Mouse (Mus musculus) spleen, postnatal 14 days (tissue): ENCODE measurements around the gene Hdgf.
"Not testable (repeated sequence)": the region's sequence is repeated elsewhere in the genome, so short reads cannot be mapped to it uniquely, and the experiment has no call there.

Source experiments
- DNase-seq, 2 experiments: peaks; one replicate each; pipeline ENCODE4 v3.0.0; 2021 to 2022; ENCODE audit warnings: low spot score in 2 of 2

Hdgf gene

DNA sequence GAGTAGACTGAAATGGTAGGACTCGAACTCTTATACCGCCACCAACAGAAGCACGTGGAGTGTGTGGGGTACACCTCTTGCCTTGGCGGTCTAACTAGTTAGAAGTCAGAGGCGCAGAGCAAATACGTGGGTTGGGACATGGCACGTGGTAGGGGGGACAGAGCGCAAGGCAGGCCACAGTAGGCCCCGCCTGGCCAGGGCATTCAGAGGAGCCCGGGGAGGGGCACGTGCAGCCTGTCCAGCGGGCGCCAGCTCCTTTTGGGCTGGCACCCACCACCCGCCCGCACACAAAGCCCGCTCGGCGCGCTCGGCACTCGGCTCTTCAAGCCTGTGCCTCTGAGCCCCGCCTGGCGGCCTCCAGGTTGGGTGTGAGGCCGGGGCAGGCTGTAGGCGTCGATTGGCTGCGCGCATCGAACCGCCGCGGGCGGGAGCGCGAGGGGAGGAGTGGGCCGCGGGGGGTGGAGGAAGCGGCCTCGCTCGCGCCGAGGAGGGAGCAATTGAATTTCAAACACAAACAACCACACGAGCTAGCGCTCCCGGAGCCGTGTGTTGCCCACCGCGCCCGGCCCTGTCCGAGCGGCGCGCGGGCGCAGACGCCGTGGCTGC lies at the start of gene Hdgf:
Gene Hdgf, plus strand, starts transcription at position 442 of the 606 bp plus-strand sequence.
- peak; percentile 86 to 91 for DNase-seq

DNA sequence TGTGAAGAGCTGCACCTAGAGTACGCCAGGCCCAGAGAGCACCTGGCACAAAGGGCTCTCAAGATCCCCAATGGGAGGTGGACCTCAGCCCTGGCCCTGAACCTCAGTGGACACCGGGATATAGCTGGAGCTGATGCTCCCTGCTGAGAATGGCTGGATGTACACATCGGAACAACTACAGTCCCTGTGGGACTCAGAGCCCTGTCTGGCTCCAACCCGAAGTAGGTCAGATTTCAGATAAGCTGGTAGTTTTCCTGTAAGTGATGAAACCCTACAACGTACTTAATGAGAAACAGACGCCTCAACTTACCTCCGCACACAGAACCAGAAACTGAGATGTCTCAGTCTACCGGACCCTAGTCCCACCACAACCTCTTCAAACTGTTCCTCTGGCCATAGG lies 48.5 kb upstream of the Hdgf start:
- DNase-seq, result no peak

DNA sequence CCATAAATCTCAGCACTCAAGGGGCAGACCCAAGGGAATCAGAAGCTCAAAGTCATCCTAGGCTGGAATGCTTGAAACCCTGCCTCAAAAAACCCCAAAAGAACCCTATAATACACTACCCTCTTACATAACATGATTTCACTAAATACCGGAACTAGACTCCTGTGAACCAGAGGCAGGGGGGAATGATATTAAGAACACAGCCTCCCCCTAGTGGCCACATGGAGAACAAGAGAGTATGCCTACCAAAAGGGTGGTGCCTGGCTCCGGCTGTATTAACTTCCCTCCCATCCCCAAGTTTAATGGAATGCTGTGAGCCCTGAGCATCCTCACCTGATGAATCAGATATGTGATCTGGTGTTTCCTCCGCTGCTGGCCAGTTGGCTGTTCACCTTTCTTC lies 46.3 kb upstream of the Hdgf start:
- peak in 1 of 2 experiments; percentile 29 for DNase-seq

DNA sequence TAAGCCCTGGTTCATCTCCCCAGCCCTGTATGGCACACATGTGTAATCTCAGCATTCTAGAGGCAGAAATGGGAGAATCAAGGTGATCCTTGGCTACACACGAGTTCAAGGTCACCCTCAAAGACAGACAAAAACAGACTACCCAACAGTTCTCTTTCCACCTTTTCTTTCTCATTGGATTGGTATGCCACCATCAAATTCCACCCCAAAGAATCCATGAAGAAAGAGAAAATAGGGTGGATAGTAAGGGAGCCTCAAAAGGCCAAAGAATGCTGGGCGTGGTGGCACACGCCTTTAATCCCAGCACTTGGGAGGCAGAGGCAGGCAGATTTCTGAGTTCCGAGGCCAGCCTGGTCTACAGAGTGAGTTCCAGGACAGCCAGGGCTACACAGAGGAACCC lies 42.0 kb upstream of the Hdgf start:
- not testable (repeated sequence) for DNase-seq

DNA sequence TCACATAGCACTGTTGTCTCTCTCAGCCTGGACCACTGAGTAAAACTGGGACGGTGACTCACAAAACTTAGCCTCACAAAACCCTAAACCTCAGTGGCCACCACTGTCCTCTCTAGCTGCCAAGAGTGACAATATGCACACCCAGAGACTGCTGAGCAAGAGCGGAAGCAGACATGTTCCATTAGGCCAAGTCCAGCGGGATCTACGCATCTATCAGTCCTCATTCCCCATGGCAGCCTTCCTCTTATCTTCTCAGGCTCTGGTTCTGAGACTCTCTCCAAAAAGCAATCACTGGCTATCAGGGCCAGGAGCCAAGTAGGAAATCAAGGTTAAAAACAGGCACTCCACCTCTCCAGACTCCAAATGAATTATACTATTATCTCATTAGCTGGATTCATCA lies 28.4 kb upstream of the Hdgf start:
- DNase-seq, result no peak

DNA sequence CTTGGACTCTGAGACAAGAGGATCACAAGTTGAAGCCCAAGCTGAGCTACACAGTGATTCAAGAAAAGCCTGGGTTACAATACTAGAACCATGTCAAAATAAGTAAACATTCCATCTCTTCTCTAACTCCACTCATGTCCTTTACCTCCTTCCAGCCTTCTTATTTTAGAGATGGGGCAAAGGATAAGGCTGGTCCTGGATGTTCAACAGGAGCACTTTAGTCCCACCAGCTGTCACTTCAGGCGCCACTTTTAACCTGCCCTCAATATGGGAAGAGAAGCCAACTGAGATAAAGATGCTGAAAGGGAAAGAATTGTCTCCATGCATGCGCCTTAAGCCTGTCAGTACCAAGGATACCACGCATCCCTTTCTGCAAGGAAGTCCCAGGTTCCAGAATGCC lies 21.8 kb upstream of the Hdgf start:
- no peak for DNase-seq

DNA sequence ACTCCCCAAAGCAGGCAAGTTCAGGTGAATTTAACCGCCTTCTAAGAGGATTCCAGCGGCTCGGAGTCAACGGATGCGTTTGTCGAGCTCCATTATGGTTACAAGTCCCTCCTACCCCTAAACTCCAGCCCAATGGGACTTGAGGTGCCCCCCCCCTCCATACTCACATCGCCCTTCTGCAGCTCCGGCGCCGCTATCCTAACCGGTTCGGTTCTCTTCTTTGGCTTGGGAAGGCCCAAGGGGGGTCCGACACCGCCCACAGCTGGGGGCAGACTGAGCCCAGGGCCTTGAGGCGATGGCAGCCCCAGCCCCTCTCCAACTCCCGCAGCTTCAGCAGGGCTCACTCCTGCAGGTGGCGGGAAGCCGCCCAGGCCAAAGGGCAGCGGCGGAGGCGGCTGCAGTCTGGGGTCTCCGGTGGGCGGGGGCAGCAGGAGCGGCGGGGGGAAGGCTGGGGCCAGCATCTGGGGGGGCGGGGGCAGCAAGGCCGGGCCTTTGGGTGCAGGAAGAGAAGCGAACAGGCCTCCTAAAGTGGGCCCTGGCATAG lies 21.3 kb upstream of the Hdgf start:
- peak in 1 of 2 experiments; percentile 27 for DNase-seq

DNA sequence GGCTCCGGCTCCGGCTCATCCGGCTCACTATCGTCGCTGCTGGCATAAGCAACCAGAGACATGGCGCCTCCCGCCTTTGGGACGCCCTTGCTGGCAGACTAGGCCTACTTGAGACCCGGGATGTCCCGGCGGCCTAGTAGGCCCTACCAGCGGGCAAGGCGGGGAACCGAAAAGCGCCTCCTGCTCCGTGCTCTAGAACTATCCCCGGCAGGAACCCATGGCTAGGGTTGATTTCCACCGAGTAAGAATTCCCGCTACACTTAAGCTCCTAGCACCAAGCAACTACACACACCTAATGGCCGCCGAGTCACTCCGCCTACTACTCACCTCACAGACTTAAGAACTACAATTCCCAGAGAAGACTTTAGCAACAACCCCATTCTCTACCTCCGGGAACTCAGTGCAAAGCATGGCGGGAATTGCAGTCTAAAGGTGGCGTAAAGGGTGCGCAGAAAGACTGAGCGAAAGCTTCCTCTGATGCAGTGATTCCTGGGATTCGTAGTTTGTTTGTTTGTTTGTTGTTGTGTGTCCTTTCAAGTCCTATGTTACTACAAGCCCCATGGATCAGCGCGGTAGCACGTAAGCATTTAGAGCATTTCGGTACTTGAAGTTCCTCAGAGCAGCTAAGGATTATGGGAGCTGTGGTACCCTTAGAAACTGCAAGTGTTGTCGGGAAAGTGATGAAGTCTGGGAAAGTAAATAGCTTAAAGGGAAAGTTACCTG lies 20.7 kb upstream of the Hdgf start, which contains the start of gene Prcc:
Gene Prcc, minus strand, starts transcription at position 328 of the 723 bp plus-strand sequence.
- peak; percentile 74 to 78 for DNase-seq

DNA sequence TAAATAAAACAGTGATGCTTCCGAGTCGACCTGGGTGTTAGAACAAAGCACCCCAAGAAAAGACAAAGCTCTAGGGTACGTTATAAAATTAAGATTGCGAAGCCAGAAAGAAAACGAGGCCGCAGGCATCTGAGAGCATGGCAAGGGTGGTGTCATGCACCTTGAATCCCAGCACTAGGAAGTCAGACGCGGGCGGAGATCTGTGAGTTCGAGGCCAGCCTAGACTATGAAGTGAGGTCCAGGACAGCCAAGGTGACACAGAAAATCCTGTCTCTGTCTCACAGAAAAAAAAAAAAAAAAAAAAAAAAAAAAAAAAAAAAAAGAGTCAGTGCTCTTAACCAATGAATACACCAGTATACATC lies 20.1 kb upstream of the Hdgf start:
- DNase-seq, result peak; percentile 23 to 42

DNA sequence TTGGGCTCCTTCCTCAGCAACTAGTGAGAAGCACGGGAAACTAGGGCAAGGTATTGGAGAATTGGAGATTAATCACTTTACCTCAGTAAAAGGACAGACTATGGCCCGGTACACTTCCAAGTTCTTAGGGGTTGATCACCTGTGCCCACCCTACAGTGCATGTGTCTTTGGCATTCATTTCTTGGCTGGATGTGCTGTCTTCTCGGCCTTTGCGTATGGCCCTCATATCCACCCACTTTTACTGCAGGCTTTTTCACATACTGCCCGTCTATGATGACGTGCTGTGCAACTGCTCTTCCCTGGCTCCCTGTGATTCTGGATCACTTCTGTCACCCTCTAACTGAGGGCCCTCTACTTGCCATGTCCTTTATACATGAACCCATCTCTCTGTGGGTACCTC lies 19.7 kb upstream of the Hdgf start:
- no peak for DNase-seq

DNA sequence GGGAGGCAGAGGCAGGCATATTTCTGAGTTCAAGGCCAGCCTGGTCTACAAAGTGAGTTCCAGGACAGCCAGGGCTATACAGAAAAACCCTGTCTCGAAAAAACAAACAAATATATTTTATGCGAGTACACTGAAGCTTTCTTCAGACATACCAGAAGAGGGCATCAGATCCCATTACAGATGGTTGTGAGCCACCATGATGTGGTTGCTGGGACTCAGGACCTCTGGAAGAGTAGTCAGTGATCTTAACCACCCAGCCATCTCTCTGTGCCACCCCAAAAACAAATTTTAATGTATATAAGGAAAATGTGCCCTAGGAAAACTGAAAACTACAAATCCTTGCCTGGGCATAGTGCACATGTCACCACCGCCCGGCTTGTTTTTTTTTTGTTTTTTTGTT lies 18.7 kb upstream of the Hdgf start:
- not testable (repeated sequence) for DNase-seq

DNA sequence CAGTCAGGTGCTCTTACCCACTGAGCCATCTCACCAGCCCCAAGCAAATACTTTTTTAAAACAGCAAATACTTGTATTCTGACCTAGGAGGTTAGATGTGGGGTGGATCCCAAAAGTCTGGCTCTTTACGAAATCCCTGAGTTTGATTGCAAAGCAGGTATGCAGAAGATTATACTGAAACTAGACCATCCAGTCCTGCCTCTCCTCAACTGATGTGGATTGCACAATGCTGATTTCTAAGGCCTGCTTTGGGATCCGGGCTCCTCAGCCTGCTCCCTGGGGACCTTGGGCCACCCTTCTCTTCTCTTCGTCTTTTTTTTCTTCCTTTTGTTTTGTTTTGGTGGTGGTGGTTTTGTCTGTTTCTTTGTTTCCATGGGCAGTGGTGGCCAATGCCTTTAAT lies 14.6 kb upstream of the Hdgf start:
- no peak for DNase-seq

DNA sequence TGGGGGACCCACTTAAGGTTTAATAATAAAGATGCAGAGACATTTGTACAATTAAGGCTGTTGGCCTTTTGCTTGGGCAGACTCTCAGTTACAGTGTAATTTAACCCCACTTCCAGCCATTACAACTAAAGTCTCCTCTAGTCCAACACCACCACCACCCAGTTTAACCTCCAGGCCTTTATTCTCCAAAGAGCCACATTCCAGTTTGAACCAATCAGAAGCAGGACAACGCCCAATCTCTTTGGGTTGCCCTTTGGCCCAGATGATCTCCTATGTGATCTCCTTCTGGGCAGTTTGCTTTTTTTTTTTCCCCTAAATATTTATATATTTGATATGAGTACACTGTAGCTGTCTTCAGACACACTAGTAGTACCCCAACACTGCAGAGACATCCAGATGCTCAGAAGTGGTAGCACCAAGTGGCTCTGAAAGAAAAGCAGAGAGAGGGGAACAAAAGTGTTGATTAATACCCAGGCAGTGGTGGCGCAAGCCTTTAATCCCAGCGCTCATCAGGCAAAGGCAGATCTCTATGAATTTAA lies 12.7 kb upstream of the Hdgf start:
- no peak for DNase-seq

DNA sequence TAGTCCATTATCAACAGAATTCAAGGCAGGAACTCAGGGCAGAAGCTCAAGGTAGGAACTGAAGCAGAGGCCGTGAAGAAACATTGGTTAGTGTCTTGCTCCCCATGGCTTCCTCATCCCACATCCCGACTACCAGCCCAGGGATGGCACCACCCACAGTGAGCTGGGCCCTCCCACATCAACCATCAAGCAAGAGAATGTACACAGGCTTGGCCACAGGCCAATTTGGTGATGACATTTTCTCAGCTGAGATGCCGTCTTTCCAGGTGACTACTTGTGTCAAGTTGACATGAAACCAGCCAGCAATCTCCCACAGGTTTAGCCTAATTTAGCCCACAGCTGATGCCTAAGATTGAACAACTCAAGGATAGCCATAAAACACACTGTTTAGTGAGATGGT lies 6.9 kb upstream of the Hdgf start:
- DNase-seq, result no peak

DNA sequence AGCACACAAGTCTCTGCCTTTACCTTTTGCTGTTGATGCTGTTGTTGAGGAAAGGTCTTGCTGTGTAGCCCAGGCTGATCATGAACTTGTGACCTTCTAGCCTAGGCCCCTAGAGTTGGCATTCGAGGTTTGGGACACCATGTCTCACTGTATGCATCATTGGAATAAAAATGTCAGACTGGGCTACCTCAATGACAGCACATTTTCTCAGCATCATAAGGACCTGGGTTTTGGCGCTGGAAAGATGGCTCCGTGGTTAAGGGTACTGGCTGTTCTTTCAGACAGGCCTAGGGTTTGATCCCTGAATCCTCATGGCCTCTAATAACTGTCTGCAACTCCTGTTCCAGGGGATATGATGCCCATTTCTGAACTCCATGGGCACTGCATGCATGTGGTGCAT lies 6.3 kb upstream of the Hdgf start:
- no peak for DNase-seq

DNA sequence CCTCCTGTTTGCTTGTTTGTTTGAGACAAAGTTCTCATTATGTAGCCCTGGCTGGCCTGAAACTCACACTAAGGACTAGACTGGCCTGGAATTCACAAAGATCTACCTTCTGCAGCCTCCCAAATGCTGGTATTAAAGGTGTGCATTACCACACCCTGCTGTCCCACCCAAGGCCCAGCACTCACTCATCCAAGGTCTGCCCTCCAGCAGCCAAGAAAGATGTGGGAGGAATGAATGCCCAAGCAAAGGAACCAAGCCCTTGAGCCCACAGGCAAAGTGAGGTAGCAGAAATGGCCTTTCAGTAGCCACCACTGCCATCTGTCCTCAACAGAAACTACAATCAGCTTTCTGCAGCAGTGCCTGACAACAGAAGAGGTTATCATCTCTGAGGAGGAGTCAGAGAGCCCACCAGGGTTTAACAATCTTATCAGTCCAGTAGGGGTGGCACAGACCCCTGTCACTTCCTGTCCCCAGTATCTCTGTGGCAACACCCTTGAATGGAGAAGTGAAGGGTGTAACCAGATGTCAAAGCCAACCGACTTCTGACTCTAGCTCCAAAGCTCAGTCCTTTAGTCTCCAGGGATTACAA lies 5.0 kb upstream of the Hdgf start:
- DNase-seq, result peak in 1 of 2 experiments; percentile 28

DNA sequence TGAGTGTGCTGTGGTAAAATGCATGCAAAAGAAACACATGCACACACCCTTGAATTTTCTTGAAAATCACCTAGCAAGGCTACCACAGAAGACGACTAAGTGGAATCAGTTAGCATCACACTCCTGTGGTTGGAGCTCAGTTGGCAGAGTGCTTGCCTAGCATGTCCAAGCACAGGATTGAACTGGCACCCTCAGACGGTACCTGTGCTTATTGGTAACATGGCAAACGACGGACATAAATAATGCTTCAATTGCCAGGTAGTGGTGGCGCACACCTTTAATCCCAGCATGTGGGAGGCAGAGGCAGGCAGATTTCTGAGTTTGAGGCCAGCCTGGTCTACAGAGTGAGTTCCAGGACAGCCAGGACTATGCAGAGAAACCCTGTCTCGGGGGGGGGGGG lies 4.2 kb upstream of the Hdgf start:
- DNase-seq, result not testable (repeated sequence)

DNA sequence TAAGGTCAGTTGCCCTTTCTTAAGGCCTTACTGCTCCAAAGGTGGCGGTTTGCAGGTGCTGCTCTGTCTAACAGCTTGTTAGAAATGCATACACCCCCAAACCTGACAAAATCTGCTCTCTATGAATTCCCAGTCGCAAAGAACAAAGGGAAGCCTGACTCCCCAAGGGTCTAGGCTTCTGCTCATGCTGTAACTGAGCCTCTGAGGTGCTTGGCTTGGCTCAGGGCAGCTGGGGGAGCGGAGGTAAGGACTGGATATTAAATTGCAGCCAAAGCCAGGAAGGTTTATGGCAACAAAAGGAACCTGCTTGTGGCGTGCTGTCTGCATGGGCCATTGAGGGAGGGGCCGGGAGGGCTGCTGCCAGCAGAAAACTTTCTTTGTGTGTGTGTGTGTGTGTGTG lies 2.3 kb upstream of the Hdgf start:
- DNase-seq, result no peak

DNA sequence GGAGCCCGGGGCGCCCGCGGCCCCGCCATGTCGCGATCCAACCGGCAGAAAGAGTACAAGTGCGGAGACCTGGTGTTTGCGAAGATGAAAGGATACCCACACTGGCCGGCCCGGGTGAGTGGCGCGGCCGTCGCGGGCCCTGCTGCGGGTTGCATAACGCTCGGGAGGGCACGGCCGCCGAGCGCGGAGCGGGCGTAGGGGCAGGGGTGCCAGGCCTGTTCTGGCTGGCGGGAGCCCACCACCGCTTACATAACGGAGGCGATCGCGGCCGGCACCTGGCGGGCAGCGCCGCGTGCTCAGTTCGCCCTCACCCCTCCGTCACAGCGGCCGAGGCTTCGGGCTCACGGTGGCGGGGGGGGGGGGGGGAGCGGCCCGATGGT lies 470 bp downstream of the Hdgf start:
- DNase-seq, result peak; percentile 30

DNA sequence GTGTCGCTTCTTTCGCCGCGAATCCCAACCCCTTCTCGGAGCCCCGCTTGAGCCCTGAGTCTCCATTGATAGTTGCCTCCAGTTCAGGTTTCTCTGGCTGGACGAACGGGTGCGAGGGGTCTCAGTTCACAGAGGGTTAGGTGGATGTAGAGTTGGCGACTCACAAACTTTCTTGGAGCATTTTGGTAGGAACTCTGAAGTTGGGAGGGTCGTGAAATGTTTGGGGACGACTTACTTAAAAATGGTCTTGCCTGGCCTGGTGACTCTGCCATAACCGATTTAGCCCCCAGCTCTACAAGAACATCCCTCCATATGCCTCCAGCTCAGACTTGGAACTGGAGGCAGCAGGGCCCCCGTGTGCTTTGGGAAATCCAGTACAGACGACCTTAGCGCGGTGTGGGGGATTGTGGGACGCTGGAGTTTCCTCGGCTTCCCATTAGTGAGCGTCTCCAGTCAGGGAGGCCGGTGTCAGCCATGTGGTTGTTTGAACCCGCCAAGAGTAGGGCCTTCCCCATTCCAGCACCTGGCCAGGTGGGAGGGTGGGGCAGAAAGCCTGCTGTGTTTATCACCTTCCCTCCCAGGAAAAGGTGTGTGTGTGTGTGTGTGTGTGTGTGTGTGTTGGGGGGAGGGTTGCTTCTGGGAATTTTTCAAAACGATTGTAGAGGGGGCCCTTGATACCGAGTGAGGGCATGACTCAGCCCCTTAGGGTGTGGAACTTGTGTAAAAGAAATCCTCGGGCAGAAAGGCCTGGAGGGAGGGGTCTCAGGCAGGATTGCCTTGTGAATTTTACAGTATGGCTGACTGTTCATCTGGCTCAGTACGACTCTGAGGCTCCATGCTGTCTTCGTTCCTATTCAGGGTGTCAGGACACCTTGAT lies 1.1 kb downstream of the Hdgf start:
- DNase-seq, result no peak

DNA sequence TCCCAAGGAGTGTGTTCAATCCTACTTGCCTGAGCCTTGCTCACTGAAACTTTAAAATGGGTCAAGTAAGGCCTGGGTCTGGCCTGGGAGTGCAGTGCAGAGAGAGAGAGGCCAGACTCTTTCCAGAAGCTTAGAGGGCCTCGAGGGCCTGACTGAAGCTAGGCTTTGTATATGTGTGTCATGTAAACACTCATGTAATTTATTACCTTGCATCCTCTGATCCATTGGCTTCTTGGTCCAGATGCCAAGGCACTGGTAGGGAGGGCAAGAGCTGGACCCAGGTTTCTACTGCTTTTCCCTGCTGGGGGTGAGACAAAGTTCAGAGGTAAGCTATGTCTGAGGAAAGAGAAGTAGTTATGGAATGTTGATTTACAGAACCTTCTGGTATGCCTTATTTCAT lies 1.8 kb downstream of the Hdgf start:
- no peak for DNase-seq

DNA sequence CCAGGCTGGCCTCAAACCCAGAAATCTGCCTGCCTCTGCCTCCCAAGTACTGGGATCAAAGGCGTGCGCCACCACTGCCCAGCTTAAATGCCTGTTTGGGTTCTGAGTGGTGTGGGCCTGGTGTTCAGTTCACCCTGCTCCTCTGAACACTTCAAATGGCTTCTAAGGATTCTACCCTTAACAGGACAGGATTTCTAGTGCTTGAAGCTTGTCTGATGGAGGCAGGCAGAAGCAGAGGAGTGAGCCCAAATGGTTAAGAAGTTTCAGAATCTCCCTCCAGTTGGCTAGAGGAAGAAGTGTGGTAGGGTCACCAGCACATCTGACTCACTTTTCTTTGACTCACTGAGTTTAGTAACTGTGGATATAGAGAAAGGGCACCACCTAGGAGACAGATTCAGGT lies 3.3 kb downstream of the Hdgf start:
- DNase-seq, result no peak
